Mouse (Mus musculus) lung, postnatal 36 days (tissue): ENCODE measurements at regions not wholly inside any gene's neighbourhood (a gene's known extent, or its start where the extent isn't known, plus 50 kb on each side); places are given as distances from the start of the nearest gene placed in this dataset.

Experiments
- DNase-seq: peaks from one replicate; pipeline ENCODE4 v3.0.0; 2022; ENCODE audit warnings: mixed read lengths

- no peak for DNase-seq
Observed at GRCm38 (mm10) chr13:79057424-79057823, 857.9 kb upstream of the Nr2f1 start.

- no peak for DNase-seq
Observed at GRCm38 (mm10) chr13:79054481-79054880, 854.9 kb upstream of the Nr2f1 start.

- no peak for DNase-seq
Observed at GRCm38 (mm10) chr13:79053428-79053827, 853.9 kb upstream of the Nr2f1 start.

GRCm38 (mm10) chr13:79047240-79047639, 847.7 kb upstream of the Nr2f1 start:
- no peak for DNase-seq

- DNase-seq = no peak
Observed at GRCm38 (mm10) chr13:79044657-79045056, 845.1 kb upstream of the Nr2f1 start.

- DNase-seq = no peak
Observed at GRCm38 (mm10) chr13:79037883-79038282, 838.3 kb upstream of the Nr2f1 start.

- no peak for DNase-seq
Observed at GRCm38 (mm10) chr13:79035276-79035675, 835.7 kb upstream of the Nr2f1 start.

- no peak for DNase-seq
Observed at GRCm38 (mm10) chr13:79029974-79030373, 830.4 kb upstream of the Nr2f1 start.

- peak; percentile 17 for DNase-seq
Observed at GRCm38 (mm10) chr13:79027877-79028760, 828.6 kb upstream of the Nr2f1 start.

GRCm38 (mm10) chr13:79025645-79026044, 826.1 kb upstream of the Nr2f1 start:
- no peak for DNase-seq

- DNase-seq = no peak
Observed at GRCm38 (mm10) chr13:79018051-79018450, 818.5 kb upstream of the Nr2f1 start.

GRCm38 (mm10) chr13:79003313-79003712, 803.8 kb upstream of the Nr2f1 start:
- DNase-seq = no peak

GRCm38 (mm10) chr13:78998855-78999254, 799.3 kb upstream of the Nr2f1 start:
- no peak for DNase-seq

GRCm38 (mm10) chr13:78992326-78992725, 792.8 kb upstream of the Nr2f1 start:
- no peak for DNase-seq

GRCm38 (mm10) chr13:78985921-78986320, 786.4 kb upstream of the Nr2f1 start:
- no peak for DNase-seq

- DNase-seq = no peak
Observed at GRCm38 (mm10) chr13:78977224-78977780, 777.7 kb upstream of the Nr2f1 start.

- no peak for DNase-seq
Observed at GRCm38 (mm10) chr13:78938351-78938741, 738.8 kb upstream of the Nr2f1 start.

GRCm38 (mm10) chr13:78937389-78938350, 738.1 kb upstream of the Nr2f1 start:
- no peak for DNase-seq

GRCm38 (mm10) chr13:78935990-78936650, 736.6 kb upstream of the Nr2f1 start:
- no peak for DNase-seq

GRCm38 (mm10) chr13:78928347-78928746, 728.8 kb upstream of the Nr2f1 start:
- DNase-seq = no peak

- no peak for DNase-seq
Observed at GRCm38 (mm10) chr13:78920802-78921201, 721.2 kb upstream of the Nr2f1 start.

- peak; percentile 53 for DNase-seq
Observed at GRCm38 (mm10) chr13:78909839-78910238, 710.3 kb upstream of the Nr2f1 start.

GRCm38 (mm10) chr13:78904102-78904501, 704.5 kb upstream of the Nr2f1 start:
- no peak for DNase-seq
